Mouse (Mus musculus) liver, embryonic 12.5 days (tissue): ENCODE results near the gene Hgf. TPM values are rescaled to one million over a fixed set of nuclear protein-coding genes. Genes with fewer than 3 reads are reported as not detected.
A peak's percentile ranks its signal among the peaks of the same experiment; 100 is the strongest.

Source experiments
- ATAC-seq: fragments of 200-750 bp; cut with Nextera tagmentation; 2 replicates; pipeline ENCODE4 v1.8.0; 2017; ENCODE audit warnings: moderate number of reproducible peaks, mild to moderate bottlenecking, moderate library complexity
- H3K27ac ChIP-seq: fragments of 300-500 bp; sonication (generic); 2 replicates; pipeline ENCODE4 v1.5.1; 2016; ENCODE audit warnings: mild to moderate bottlenecking
- H3K27me3 ChIP-seq: fragments of 300-500 bp; sonication (generic); replicated peaks from 2 replicates; pipeline ENCODE4 v1.6.1; 2016; ENCODE audit warnings: mild to moderate bottlenecking, moderate library complexity
- H3K36me3 ChIP-seq: fragments of 300-500 bp; sonication (generic); 2 replicates; pipeline ENCODE4 v1.6.1; 2016; ENCODE audit warnings: mild to moderate bottlenecking, moderate library complexity
- H3K4me1 ChIP-seq: fragments of 300-500 bp; sonication (generic); 2 replicates; pipeline ENCODE4 v1.6.1; 2016
- H3K4me2 ChIP-seq: fragments of 300-500 bp; sonication (generic); 2 replicates; pipeline ENCODE4 v1.6.1; 2016; ENCODE audit warnings: mild to moderate bottlenecking, moderate library complexity
- H3K4me3 ChIP-seq: fragments of 300-500 bp; sonication (generic); 2 replicates; pipeline ENCODE4 v1.5.1; 2016; ENCODE audit warnings: mild to moderate bottlenecking, moderate library complexity
- H3K9ac ChIP-seq: fragments of 300-500 bp; sonication (generic); 2 replicates; pipeline ENCODE4 v1.6.1; 2016; ENCODE audit warnings: mild to moderate bottlenecking, moderate library complexity
- H3K9me3 ChIP-seq: fragments of 300-500 bp; sonication (generic); replicated peaks from 2 replicates; pipeline ENCODE4 v1.6.1; 2016; ENCODE audit warnings: mild to moderate bottlenecking, moderate library complexity
- WGBS: fragments of 180-500 bp; shearing (Covaris S2); methylation state at CpG from one replicate; pipeline ENCODE4 v1.1.7; 2016; ENCODE audit not compliant: insufficient replicate concordance; 5-methylcytosine and 5-hydroxymethylcytosine counted together
- polyA plus RNA-seq: library from polyadenylated mRNA; unstranded; fragments of >200 nt; fragmentation: Nextera tagmentation; extraction: Ambion mirVana; gene quantifications from 2 replicates; pipeline ENCODE4 v1.2.1, GENCODE M21; 2016

The Hgf gene
- 4.6 and 5.7 TPM in 2 replicates for polyA plus RNA-seq

GRCm38 (mm10) chr5:16553304-16554047 lies at the start of gene Hgf:
Hgf (plus strand) TSS chr5:16553495.
- WGBS, result 7% methylated on average over 16 of the region's 16 CpGs

GRCm38 (mm10) chr5:16506702-16507350 lies 46.5 kb upstream of the Hgf start:
- Histone ChIP-seq H3K4me3 (no peak overlapping the region), H3K9me3 (no peaks in the 10 kb centered on the region), H3K27me3 (no peaks in the 10 kb centered on the region), H3K4me1 (no peaks in the 10 kb centered on the region), H3K4me2 (no peak overlapping the region), H3K9ac (no peak overlapping the region), H3K27ac (no peak overlapping the region), H3K36me3 (no peaks in the 10 kb centered on the region)
- WGBS, result 69% methylated on average over 4 of the region's 4 CpGs
- no peak for ATAC-seq

More at GRCm38 (mm10) chr5:16553304-16554047, at the start of gene Hgf:
- Histone ChIP-seq H3K4me1 (no peaks in the 10 kb centered on the region; the same call in 1 of the 2 replicates), H3K36me3 (no peaks in the 10 kb centered on the region), H3K4me2 (peak within 1 kb of the TSS; percentile 50), H3K27me3 (no peaks in the 10 kb centered on the region), H3K4me3 (peak within 1 kb of the TSS; percentile 31), H3K9me3 (no peaks in the 10 kb centered on the region), H3K9ac (peak within 1 kb of the TSS; percentile 27; the same call in 1 of the 2 replicates), H3K27ac (peak within 1 kb of the TSS; percentile 32; the same call in 1 of the 2 replicates)
- peak; percentile 52; the same call in 1 of the 2 replicates for ATAC-seq

DNA sequence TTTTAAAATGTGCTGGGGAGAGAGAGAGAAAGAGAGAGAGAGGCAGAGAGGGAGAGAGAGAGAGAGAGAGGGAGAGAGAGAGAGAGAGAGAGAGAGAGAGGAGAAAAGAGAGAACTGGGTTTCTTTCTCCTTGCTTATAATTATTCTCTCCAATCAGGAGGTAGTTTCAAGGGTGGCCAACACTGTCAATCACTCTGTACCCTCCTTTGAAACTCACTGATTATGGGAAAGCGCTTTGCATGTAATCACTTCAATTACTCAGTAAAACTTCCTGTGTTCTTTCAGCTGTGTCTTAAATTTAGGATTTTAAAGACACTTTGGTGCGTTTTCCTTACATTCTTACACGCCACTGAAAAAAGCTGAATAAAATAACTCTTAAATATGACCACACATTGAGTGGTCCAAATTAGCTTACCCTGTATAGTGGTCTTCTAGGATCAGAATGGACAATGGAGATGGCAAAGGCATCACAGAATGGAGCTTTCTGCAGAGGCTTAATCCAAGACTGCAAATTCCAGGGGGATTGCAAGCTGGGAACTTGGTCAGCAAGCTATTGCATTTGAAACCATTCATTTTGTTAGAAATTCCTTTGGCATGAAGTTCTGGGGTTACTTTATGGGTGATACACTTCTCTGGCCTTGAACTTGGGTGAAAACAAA lies 21.5 kb upstream of the Hgf start:
- H3K27ac ChIP-seq, result no peak overlapping the region
- no peaks in the 10 kb centered on the region for H3K4me1 ChIP-seq
- H3K27me3 ChIP-seq, result no peaks in the 10 kb centered on the region
- no peak overlapping the region for H3K4me2 ChIP-seq
- WGBS, result 64% methylated on average over 3 of the region's 3 CpGs
- H3K36me3 ChIP-seq, result no peaks in the 10 kb centered on the region
- no peak overlapping the region for H3K4me3 ChIP-seq
- no peak overlapping the region for H3K9ac ChIP-seq
- H3K9me3 ChIP-seq, result no peaks in the 10 kb centered on the region
- ATAC-seq, result no peak

GRCm38 (mm10) chr5:16538067-16538466 lies 15.2 kb upstream of the Hgf start:
- H3K27ac ChIP-seq, result no peak overlapping the region
- ATAC-seq, result no peak
- no peaks in the 10 kb centered on the region for H3K4me1 ChIP-seq
- no peaks in the 10 kb centered on the region for H3K27me3 ChIP-seq
- no peak overlapping the region for H3K4me3 ChIP-seq
- no peaks in the 10 kb centered on the region for H3K9me3 ChIP-seq
- 63% methylated on average over 2 of the region's 2 CpGs for WGBS
- no peak overlapping the region for H3K9ac ChIP-seq
- no peak overlapping the region for H3K4me2 ChIP-seq
- H3K36me3 ChIP-seq, result no peaks in the 10 kb centered on the region

- H3K4me3 ChIP-seq, result no peak overlapping the region
- no peaks in the 10 kb centered on the region for H3K9me3 ChIP-seq
- H3K27ac ChIP-seq, result no peak overlapping the region
- no peak overlapping the region for H3K4me2 ChIP-seq
- H3K36me3 ChIP-seq, result no peaks in the 10 kb centered on the region
- no peaks in the 10 kb centered on the region for H3K4me1 ChIP-seq
- no peak for ATAC-seq
- no peak overlapping the region for H3K9ac ChIP-seq
- 14% methylated on average over 2 of the region's 2 CpGs for WGBS
- H3K27me3 ChIP-seq, result no peaks in the 10 kb centered on the region
These were observed 11.7 kb upstream of the Hgf start for GRCm38 (mm10) chr5:16541561-16542116.

GRCm38 (mm10) chr5:16547490-16547889 lies 5.8 kb upstream of the Hgf start:
- Histone ChIP-seq H3K9ac (no peak overlapping the region), H3K27ac (no peak overlapping the region), H3K27me3 (no peaks in the 10 kb centered on the region), H3K36me3 (no peaks in the 10 kb centered on the region), H3K4me3 (no peak overlapping the region), H3K4me1 (no peaks in the 10 kb centered on the region), H3K9me3 (no peaks in the 10 kb centered on the region), H3K4me2 (no peak overlapping the region)
- no peak for ATAC-seq
- 40% methylated on average over 3 of the region's 3 CpGs for WGBS

- 35% methylated on average over 4 of the region's 4 CpGs for WGBS
- Histone ChIP-seq H3K4me1 (no peaks in the 10 kb centered on the region; the same call in 1 of the 2 replicates), H3K9me3 (no peaks in the 10 kb centered on the region), H3K27me3 (no peaks in the 10 kb centered on the region), H3K36me3 (no peaks in the 10 kb centered on the region), H3K27ac (no peak overlapping the region), H3K4me3 (no peak overlapping the region), H3K4me2 (no peak overlapping the region), H3K9ac (no peak overlapping the region)
- no peak for ATAC-seq
These were observed 648 bp upstream of the Hgf start for GRCm38 (mm10) chr5:16552647-16553046.

DNA sequence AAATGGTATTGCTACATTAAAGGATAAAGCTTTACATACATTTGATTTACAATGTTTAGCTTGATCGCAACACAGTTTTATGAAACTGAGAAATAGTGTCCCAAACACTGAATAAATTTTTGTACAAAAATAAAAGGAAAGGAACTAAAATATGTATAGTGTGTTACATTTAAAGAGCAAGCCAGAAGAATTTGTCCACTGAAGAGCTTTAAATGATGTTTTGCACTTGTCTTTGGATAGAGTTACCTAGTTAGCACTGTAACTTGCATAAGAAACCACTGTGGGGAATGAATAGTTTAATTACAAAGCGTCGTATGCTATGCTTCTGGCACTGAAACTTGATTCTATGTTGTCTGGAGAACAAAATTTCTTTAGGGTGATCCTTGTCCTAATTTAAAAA lies 7.0 kb downstream of the Hgf start:
- H3K4me1 ChIP-seq, result no peaks in the 10 kb centered on the region
- no peak overlapping the region for H3K4me2 ChIP-seq
- no peak for ATAC-seq
- H3K9ac ChIP-seq, result no peak overlapping the region
- no peaks in the 10 kb centered on the region for H3K27me3 ChIP-seq
- 81% methylated on average over 3 of the region's 3 CpGs for WGBS
- H3K9me3 ChIP-seq, result no peaks in the 10 kb centered on the region
- H3K27ac ChIP-seq, result no peak overlapping the region
- no peaks in the 10 kb centered on the region for H3K36me3 ChIP-seq
- no peak overlapping the region for H3K4me3 ChIP-seq

DNA sequence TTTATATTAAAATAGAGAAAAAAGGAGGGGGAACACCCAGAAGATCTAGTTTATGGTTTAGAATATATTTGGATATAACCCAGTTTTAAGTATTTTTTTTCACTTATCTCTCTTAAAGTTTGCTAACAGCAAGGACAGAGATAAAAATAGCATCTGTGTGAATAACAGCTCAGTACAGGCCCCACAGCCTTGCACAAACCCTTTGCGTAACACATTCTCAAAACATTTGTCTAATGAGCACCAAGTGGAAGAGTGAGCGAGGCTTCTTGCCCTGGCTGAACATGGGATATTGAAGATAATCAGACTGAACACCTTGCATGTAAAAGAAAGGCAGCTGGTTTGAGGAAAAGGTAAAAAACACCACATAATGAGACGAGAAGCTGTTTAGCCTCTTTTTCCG lies 15.7 kb downstream of the Hgf start:
- H3K4me2 ChIP-seq, result no peak overlapping the region
- H3K9me3 ChIP-seq, result no peaks in the 10 kb centered on the region
- 67% methylated on average over 4 of the region's 4 CpGs for WGBS
- no peaks in the 10 kb centered on the region for H3K27me3 ChIP-seq
- no peak overlapping the region for H3K9ac ChIP-seq
- no peak overlapping the region for H3K27ac ChIP-seq
- H3K4me1 ChIP-seq, result no peaks in the 10 kb centered on the region
- H3K36me3 ChIP-seq, result no peaks in the 10 kb centered on the region
- H3K4me3 ChIP-seq, result no peak overlapping the region
- no peak for ATAC-seq

- H3K4me1 ChIP-seq, result no peaks in the 10 kb centered on the region
- H3K4me3 ChIP-seq, result no peak overlapping the region
- no peaks in the 10 kb centered on the region for H3K9me3 ChIP-seq
- no peak overlapping the region for H3K4me2 ChIP-seq
- no peak for ATAC-seq
- H3K36me3 ChIP-seq, result no peaks in the 10 kb centered on the region
- no peaks in the 10 kb centered on the region for H3K27me3 ChIP-seq
- WGBS, result 63% methylated on average over 14 of the region's 14 CpGs
- no peak overlapping the region for H3K9ac ChIP-seq
- no peak overlapping the region for H3K27ac ChIP-seq
These were observed 24.8 kb downstream of the Hgf start for GRCm38 (mm10) chr5:16577882-16578742.

- Histone ChIP-seq H3K9ac (no peak overlapping the region), H3K4me2 (no peak overlapping the region), H3K4me3 (no peak overlapping the region), H3K36me3 (no peaks in the 10 kb centered on the region), H3K27me3 (no peaks in the 10 kb centered on the region), H3K4me1 (no peaks in the 10 kb centered on the region), H3K9me3 (no peaks in the 10 kb centered on the region), H3K27ac (no peak overlapping the region)
- 72% methylated on average over 4 of the region's 4 CpGs for WGBS
- ATAC-seq, result no peak
These were observed 42.4 kb downstream of the Hgf start for GRCm38 (mm10) chr5:16595699-16596098.
